Mouse (Mus musculus) cerebellum, adult 2 months (tissue): Measurements from ENCODE around the gene Acaca. TPM values are rescaled to one million over a fixed set of nuclear protein-coding genes. Genes with fewer than 3 reads are reported as not detected.
"Not testable (repeated sequence)": the region's sequence is repeated elsewhere in the genome, so short reads cannot be mapped to it uniquely, and the experiment has no call there.

Source experiments
- DNase-seq, 2 experiments: peaks; one replicate each; pipeline ENCODE4 v3.0.0; 2021
- H3K27ac ChIP-seq: fragments of 200-500 bp; 2 replicates; pipeline ENCODE4 v1.5.1; 2012; ENCODE audit warnings: low read length, control low read depth, inconsistent platforms; ENCODE audit not compliant: insufficient read depth
- H3K27me3 ChIP-seq: fragments of 200-500 bp; 2 replicates; pipeline ENCODE4 v1.6.1; 2012; ENCODE audit warnings: inconsistent platforms, mild to moderate bottlenecking, low read length, moderate library complexity; ENCODE audit not compliant: control insufficient read depth, insufficient read depth
- H3K4me1 ChIP-seq: fragments of 200-500 bp; 2 replicates; pipeline ENCODE4 v1.6.1; 2011; ENCODE audit warnings: low read length; ENCODE audit not compliant: control insufficient read depth, insufficient read depth
- H3K4me3 ChIP-seq: fragments of 200-500 bp; replicated peaks from 2 replicates; pipeline ENCODE3; 2011; ENCODE audit warnings: mild to moderate bottlenecking, low read depth, low read length, control low read depth; ENCODE audit not compliant: insufficient read depth
- CTCF ChIP-seq: fragments of 200-500 bp; IDR thresholded peaks from 2 replicates; pipeline ENCODE4 v1.5.1; 2011; ENCODE audit warnings: low read depth, mild to moderate bottlenecking, control low read depth, low read length, moderate library complexity, borderline replicate concordance; ENCODE audit not compliant: insufficient read depth
- POLR2A ChIP-seq: fragments of 200-500 bp; IDR thresholded peaks from 2 replicates; pipeline ENCODE4 v1.6.1; 2011; ENCODE audit warnings: low read length, control low read depth, borderline replicate concordance; ENCODE audit not compliant: insufficient read depth
- WGBS: fragments of 180-500 bp; shearing (Covaris S2); methylation state at CpG from one replicate; pipeline ENCODE4 v1.1.7; 2018; 5-methylcytosine and 5-hydroxymethylcytosine counted together
- polyA plus RNA-seq: library from polyadenylated mRNA; depleted of rRNA; stranded (reverse); fragments of >200 nt; gene quantifications from 2 replicates; pipeline ENCODE4 v1.2.3, GENCODE M21; 2012

Acaca gene
- polyA plus RNA-seq, 1 experiment, result 29.2 TPM

- no peak overlapping the region for H3K4me3 ChIP-seq
- DNase-seq, result no peak
- no peak overlapping the region for H3K27ac ChIP-seq
- H3K27me3 ChIP-seq, result no peaks in the 10 kb centered on the region
- WGBS, result 86% methylated on average over 3 of the region's 3 CpGs
- TF ChIP-seq CTCF, result no peak
- no peak for TF ChIP-seq POLR2A
- no peaks in the 10 kb centered on the region for H3K4me1 ChIP-seq
Measured at GRCm38 (mm10) chr11:84293288-84293687, 163.8 kb downstream of the Acaca start.

- TF ChIP-seq CTCF (no peak), POLR2A (no peak)
Measured at GRCm38 (mm10) chr11:84296337-84296736, 166.9 kb downstream of the Acaca start.

GRCm38 (mm10) chr11:84305474-84305873, 176.0 kb downstream of the Acaca start:
- H3K4me1 ChIP-seq, result no peaks in the 10 kb centered on the region
- TF ChIP-seq CTCF, result no peak
- no peak for TF ChIP-seq POLR2A
- no peaks in the 10 kb centered on the region for H3K27me3 ChIP-seq
- no peak overlapping the region for H3K27ac ChIP-seq
- 85% methylated on average over 1 of the region's 1 CpGs for WGBS
- H3K4me3 ChIP-seq, result no peak overlapping the region
- no peak for DNase-seq

More at GRCm38 (mm10) chr11:84296337-84296736, 166.9 kb downstream of the Acaca start:
- 92% methylated on average over 2 of the region's 2 CpGs for WGBS
- no peak for DNase-seq
- H3K4me1 ChIP-seq, result no peaks in the 10 kb centered on the region
- H3K27me3 ChIP-seq, result no peaks in the 10 kb centered on the region
- no peak overlapping the region for H3K4me3 ChIP-seq
- no peak overlapping the region for H3K27ac ChIP-seq

GRCm38 (mm10) chr11:84306158-84306742, 176.8 kb downstream of the Acaca start:
- no peak overlapping the region for H3K4me3 ChIP-seq
- no peak for TF ChIP-seq CTCF
- TF ChIP-seq POLR2A, result no peak
- H3K27ac ChIP-seq, result no peak overlapping the region
- no peaks in the 10 kb centered on the region for H3K27me3 ChIP-seq
- WGBS, result 96% methylated on average over 6 of the region's 6 CpGs
- H3K4me1 ChIP-seq, result no peaks in the 10 kb centered on the region
- DNase-seq, result no peak

DNA sequence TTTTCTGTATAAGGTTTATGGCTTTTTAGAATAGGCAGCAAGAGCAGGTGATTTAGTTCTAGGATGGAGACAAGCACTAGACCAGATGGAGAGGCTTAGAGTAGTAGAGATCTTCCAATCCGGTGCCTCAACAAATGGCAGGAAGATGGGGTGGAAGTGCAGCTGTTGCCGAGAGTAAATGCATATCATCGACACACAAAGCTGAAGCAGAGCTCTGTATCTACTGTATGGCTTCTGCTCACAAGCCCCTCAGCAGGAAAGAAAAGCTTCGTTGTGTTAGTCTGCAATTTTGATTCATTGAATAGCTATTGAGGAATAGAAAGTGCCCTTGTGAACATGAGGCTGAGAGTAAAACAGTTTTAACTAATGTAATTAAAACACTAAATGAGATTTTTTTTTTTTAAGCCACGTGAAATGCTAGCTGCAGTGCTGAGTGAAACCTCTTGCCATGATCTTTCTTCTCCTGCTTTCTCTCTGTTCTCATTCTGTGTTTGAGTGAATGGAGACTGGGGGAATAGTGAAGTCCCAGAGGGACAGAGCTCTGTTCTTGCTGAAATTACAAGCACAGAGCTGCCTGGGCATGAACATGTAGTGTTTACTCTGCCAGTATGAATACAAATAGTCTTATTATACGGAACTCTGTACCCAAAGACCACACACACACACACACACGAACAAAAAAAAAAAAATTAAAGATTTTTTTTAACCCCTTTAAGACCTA, 194.7 kb downstream of the Acaca start:
- DNase-seq, result no peak
- no peaks in the 10 kb centered on the region for H3K4me1 ChIP-seq
- no peaks in the 10 kb centered on the region for H3K27me3 ChIP-seq
- TF ChIP-seq POLR2A (no peak), CTCF (no peak)
- no peak overlapping the region for H3K4me3 ChIP-seq
- 49% methylated on average over 7 of the region's 7 CpGs for WGBS
- no peak overlapping the region for H3K27ac ChIP-seq

DNA sequence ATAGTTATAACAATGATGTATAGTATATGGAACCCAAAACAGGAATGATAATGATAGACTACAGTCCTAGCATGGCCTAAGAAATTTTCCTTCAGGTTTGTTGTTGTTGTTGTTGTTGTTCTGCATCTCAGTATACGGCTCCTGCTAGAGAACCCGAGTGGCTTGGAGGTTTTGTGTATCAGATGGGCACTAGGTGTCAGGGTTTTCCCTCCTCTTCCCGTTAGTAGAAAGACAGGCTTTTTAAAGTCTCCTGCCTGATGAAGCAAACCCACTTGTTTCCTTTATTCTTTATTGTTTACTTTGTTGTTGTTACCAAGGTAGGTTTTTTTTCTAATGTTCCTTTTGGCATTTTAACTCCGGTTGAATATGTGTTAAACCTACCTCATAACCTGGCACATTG, 197.6 kb downstream of the Acaca start:
- Histone ChIP-seq H3K27me3 (no peaks in the 10 kb centered on the region), H3K4me3 (no peak overlapping the region), H3K27ac (no peak overlapping the region), H3K4me1 (no peaks in the 10 kb centered on the region)
- WGBS, result 73% methylated on average over 4 of the region's 4 CpGs
- DNase-seq, result no peak
- TF ChIP-seq CTCF, result no peak
- TF ChIP-seq POLR2A, result no peak

- H3K27me3 ChIP-seq, result no peaks in the 10 kb centered on the region
- no peak for DNase-seq
- no peak for TF ChIP-seq POLR2A
- TF ChIP-seq CTCF, result no peak
Measured at GRCm38 (mm10) chr11:84332384-84332783, 202.9 kb downstream of the Acaca start.

GRCm38 (mm10) chr11:84332860-84333259, 203.4 kb downstream of the Acaca start:
- 94% methylated on average over 3 of the region's 3 CpGs for WGBS
- Histone ChIP-seq H3K4me3 (no peak overlapping the region), H3K4me1 (no peaks in the 10 kb centered on the region), H3K27ac (no peak overlapping the region), H3K27me3 (no peaks in the 10 kb centered on the region)
- DNase-seq, result no peak
- TF ChIP-seq POLR2A (no peak), CTCF (no peak)

More at GRCm38 (mm10) chr11:84332384-84332783, 202.9 kb downstream of the Acaca start:
- Histone ChIP-seq H3K27ac (no peak overlapping the region), H3K4me3 (no peak overlapping the region), H3K4me1 (no peaks in the 10 kb centered on the region)

- not testable (repeated sequence) for H3K4me3 ChIP-seq, H3K4me1 ChIP-seq, H3K27me3 ChIP-seq, H3K27ac ChIP-seq, DNase-seq
- WGBS, result 94% methylated on average over 8 of the region's 8 CpGs
Measured at GRCm38 (mm10) chr11:84338273-84338672, 208.8 kb downstream of the Acaca start.
